Mouse (Mus musculus) bone marrow, adult 2 months (tissue): ENCODE measurements around the gene Srebf2. TPM values are rescaled to one million over a fixed set of nuclear protein-coding genes. Genes with fewer than 3 reads are reported as not detected.
A peak's percentile ranks its signal among the peaks of the same experiment; 100 is the strongest.
"Not testable (repeated sequence)": the region's sequence is repeated elsewhere in the genome, so short reads cannot be mapped to it uniquely, and the experiment has no call there.

ENCODE experiments used
- H3K27ac ChIP-seq: fragments of 200-500 bp; 2 replicates; pipeline ENCODE4 v1.5.1; 2012; ENCODE audit warnings: low read depth, mild to moderate bottlenecking, control low read depth, inconsistent platforms, low read length; ENCODE audit not compliant: control insufficient read depth, poor library complexity, insufficient read depth
- H3K4me1 ChIP-seq: fragments of 200-500 bp; 2 replicates; pipeline ENCODE4 v1.6.1; 2011; ENCODE audit warnings: low read length; ENCODE audit not compliant: control insufficient read depth, insufficient read depth
- H3K4me3 ChIP-seq: fragments of 200-500 bp; replicated peaks from 2 replicates; pipeline ENCODE3; 2011; ENCODE audit warnings: mild to moderate bottlenecking, low read depth, low read length, control low read depth; ENCODE audit not compliant: control insufficient read depth
- CTCF ChIP-seq: fragments of 200-500 bp; IDR thresholded peaks from 2 replicates; pipeline ENCODE4 v1.5.1; 2011; ENCODE audit warnings: low read length, control low read depth; ENCODE audit not compliant: control insufficient read depth, insufficient read depth
- POLR2A ChIP-seq: fragments of 200-500 bp; IDR thresholded peaks from 2 replicates; pipeline ENCODE4 v1.6.1; 2011; ENCODE audit warnings: low read depth, mild to moderate bottlenecking, control low read depth, low read length, borderline replicate concordance; ENCODE audit not compliant: control insufficient read depth
- WGBS: fragments of 180-500 bp; shearing (Covaris S2); methylation state at CpG from one replicate; pipeline ENCODE4 v1.1.7; 2018; 5-methylcytosine and 5-hydroxymethylcytosine counted together
- polyA plus RNA-seq: library from polyadenylated mRNA; stranded (reverse); fragments of >200 nt; gene quantifications from 2 replicates; pipeline ENCODE4 v1.2.4, GENCODE M21; 2011; ENCODE audit warnings: low replicate concordance; ENCODE audit not compliant: missing spikeins, insufficient read depth, insufficient read length

Srebf2 gene
- 19.3 and 46.3 TPM in 2 replicates for polyA plus RNA-seq

DNA sequence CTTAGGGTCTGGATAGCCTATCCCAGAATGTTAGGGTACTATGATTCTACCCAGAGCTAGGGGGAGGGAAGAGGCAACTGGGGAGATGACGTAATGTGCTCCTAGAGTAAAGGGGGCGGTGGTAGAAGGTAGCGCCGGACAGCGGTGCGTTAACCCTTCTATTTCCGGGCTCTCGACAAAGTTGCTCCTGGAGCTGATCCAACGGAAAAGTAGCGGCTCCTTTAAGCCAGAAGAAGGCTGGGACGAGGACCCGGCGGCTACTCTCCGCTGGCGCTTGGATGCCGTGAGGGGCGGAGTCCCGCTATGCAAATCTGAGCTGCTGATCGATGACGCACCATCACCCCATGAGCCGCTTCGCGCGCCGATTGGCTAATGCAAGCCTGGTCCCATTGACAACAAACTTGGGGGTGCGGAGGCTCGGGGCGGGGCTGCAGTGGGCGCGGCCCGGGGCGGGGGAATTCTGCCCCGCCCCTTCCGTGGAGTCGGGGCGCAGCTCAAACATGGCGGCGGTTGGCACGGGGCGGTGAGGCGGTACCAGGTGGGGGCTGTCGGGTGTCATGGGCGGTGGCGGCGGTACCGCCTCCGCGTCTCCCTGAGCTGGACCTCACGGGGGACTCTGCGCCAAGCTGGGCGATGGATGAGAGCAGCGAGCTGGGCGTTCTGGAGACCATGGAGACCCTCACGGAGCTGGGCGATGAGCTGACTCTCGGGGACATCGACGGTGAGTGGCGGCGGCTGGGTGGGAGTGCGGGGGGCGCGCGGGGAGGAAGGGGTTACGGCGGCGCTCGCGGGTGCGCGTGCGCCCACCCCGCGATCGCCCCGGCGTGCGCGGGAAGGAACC is at the start of gene Srebf2:
Gene Srebf2 (plus strand): TSS at position 412 of the 841 bp plus-strand sequence.
- H3K4me1 ChIP-seq = peaks cover 2% of the 10 kb centered on the region; the same call in 1 of the 2 replicates
- under 1% methylated on average over 77 of the region's 79 CpGs for WGBS
- H3K27ac ChIP-seq = peak within 1 kb of the TSS; percentile 91
- peak within 1 kb of the TSS; percentile 89 for H3K4me3 ChIP-seq
- TF ChIP-seq CTCF (no peak), POLR2A (peak; percentile 95; the same call in 1 of the 2 replicates)

GRCm38 (mm10) chr15:82106953-82107555 is 39.9 kb upstream of the Srebf2 start:
- Histone ChIP-seq H3K4me3 (no peak overlapping the region), H3K27ac (no peak overlapping the region), H3K4me1 (no peaks in the 10 kb centered on the region)
- TF ChIP-seq POLR2A (no peak), CTCF (peak; percentile 69)
- WGBS = 19% methylated on average over 8 of the region's 8 CpGs

DNA sequence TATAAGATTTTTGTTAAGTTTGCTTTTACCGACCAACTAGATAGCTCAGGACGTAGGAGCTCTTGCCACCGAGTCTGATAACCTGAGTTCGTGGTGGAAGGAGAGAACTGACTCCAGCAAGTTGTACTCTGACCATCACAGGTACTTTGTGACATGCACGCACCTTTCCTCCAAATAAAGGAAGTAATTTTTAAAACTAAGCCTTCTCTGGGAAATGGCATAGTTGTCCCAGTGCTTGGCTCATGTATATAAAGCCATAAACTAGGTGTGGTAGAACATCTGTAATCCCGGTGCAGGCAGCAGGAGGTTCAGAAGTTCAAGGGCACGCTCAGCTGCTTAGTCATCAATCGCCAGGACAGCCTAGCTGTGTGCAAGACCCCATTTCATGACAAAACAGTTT is 26.4 kb upstream of the Srebf2 start:
- 76% methylated on average over 8 of the region's 8 CpGs for WGBS
- Histone ChIP-seq H3K27ac (no peak overlapping the region), H3K4me3 (no peak overlapping the region), H3K4me1 (no peaks in the 10 kb centered on the region)
- TF ChIP-seq POLR2A (no peak), CTCF (no peak)

GRCm38 (mm10) chr15:82126690-82127089 is 20.3 kb upstream of the Srebf2 start:
- H3K4me1 ChIP-seq, H3K27ac ChIP-seq: not testable (repeated sequence)
- WGBS = 81% methylated on average over 4 of the region's 4 CpGs

DNA sequence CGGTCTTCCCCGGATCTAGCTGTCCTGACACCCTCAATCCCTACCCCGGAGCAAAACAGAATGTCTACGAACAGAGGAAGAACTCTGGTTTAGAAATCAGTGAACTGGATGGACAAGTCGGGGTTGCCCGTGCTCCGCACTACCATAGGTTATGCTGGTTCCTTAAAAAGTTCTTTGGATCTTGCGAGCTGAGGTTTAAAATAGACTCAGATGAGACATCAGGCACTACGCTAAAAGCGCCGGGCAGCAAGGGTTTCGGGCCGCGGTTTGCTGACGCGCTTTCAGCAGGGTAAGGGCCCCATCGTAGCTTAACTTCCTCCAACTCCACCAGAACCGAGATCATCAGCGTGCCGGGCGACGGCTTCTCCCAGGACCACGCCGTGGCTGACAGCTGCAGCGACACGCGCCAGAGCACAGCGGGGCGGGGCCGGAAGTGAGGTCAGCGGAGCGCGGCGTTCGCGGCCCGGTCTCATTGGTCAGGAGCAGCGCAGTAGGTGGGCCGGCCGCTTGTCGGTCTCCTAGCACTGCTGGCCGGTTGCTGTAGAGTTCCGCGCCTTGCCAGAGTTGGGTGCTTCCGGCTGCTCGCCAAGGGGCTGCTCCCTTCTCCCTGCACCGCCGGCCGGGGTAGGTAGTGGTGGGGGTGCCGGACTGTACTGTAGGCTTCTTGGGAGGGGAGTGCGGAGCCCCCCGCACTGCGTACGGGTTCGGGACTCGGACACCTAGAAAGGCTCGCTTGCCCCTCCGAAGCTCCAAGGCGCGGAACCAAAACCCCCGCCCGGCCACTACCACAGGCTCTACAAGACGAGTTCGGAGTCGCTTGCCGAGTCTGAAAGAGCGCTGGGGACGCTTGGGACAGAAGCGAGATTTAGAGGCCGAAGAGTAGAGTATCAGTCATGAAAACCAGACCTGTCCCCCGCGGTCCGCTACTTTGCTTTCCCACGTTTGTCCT is 19.3 kb upstream of the Srebf2 start, which contains the start of gene Ccdc134:
Gene Ccdc134 (plus strand): TSS at position 497 of the 949 bp plus-strand sequence.
- 1% methylated on average over 74 of the region's 74 CpGs for WGBS
- H3K4me1 ChIP-seq = no peaks in the 10 kb centered on the region; the same call in 1 of the 2 replicates

More at GRCm38 (mm10) chr15:82126690-82127089, 20.3 kb upstream of the Srebf2 start:
- H3K4me3 ChIP-seq = not testable (repeated sequence)

GRCm38 (mm10) chr15:82128398-82128797 is 18.6 kb upstream of the Srebf2 start:
- no peaks in the 10 kb centered on the region; the same call in 1 of the 2 replicates for H3K4me1 ChIP-seq
- peak overlapping the region; percentile 82; the same call in 1 of the 2 replicates for H3K27ac ChIP-seq
- peak overlapping the region; percentile 85 for H3K4me3 ChIP-seq
- WGBS = 5% methylated on average over 5 of the region's 5 CpGs
- TF ChIP-seq CTCF (no peak), POLR2A (no peak)

More for the DNA sequence above, 19.3 kb upstream of the Srebf2 start, which contains the start of gene Ccdc134:
- Histone ChIP-seq H3K27ac (peak within 1 kb of the TSS; percentile 82), H3K4me3 (peak within 1 kb of the TSS; percentile 85)
- TF ChIP-seq CTCF = no peak; the same call in 1 of the 2 replicates
- TF ChIP-seq POLR2A = peak; percentile 89

DNA sequence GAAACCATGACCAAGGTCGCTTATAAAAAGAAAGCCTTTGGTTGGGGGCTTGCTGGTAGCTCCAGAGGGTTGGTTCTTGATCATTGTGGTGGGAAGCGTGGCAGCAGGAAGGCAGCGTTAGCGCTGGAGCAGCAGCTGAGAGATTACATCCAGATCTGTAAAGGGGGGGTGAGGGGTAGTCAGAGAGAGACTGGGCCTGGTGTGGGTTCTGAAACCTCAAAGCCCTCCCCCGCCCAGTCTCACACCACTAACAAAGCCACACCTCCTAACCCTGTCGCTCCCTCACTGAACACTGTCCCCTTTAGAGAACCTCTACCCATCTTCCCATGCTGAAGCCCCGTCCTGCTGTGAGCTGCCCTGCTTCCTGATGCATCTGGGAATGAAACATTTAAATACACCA is 16.4 kb upstream of the Srebf2 start:
- H3K4me3 ChIP-seq = no peak overlapping the region

More for the DNA sequence above, 16.4 kb upstream of the Srebf2 start:
- 41% methylated on average over 7 of the region's 7 CpGs for WGBS
- TF ChIP-seq POLR2A (no peak), CTCF (no peak)
- Histone ChIP-seq H3K4me1 (no peaks in the 10 kb centered on the region; the same call in 1 of the 2 replicates), H3K27ac (no peak overlapping the region)
